ENCODE assay signal across 22 mouse cellular contexts in genomic region chr2:80054042-80054441, GRCm38 (mm10).
A peak's percentile ranks its signal among the peaks of the same experiment; 100 is the strongest.
DNase-seq lines count a peak whose midpoint lies in the region; ATAC-seq and TF ChIP-seq lines count a peak whose summit lies in the region.
"Had no signal": no experiment of that assay in that cellular context is flagged by ENCODE, and none has a peak within 500 bp of the region (broad histone marks: within the 10 kb centered on the region; RNA-seq: fewer than 3 reads in every experiment).

No protein-coding gene starts in this region.

- no peaks in the 10 kb centered on the region for H3K27me3 ChIP-seq in heart, embryonic 12.5 days (replicated peaks)
- no peaks in the 10 kb centered on the region for H3K27me3 ChIP-seq in heart, embryonic 10.5 days (ENCODE audit: insufficient read depth, poor library complexity, severe bottlenecking)
- H3K27me3 ChIP-seq in kidney, postnatal 0 days (ENCODE audit: insufficient read depth, low read length), result no peaks in the 10 kb centered on the region
- no peaks in the 10 kb centered on the region for H3K27me3 ChIP-seq in embryonic facial prominence, embryonic 15.5 days
- H3K27me3 ChIP-seq: CH12.LX; hindbrain, embryonic 13.5 days; liver, embryonic 13.5 days; lung, embryonic 15.5 days had no signal

- no peak overlapping the region for H3K4me2 ChIP-seq in heart, embryonic 12.5 days
- H3K4me2 ChIP-seq in kidney, postnatal 0 days (ENCODE audit: low read length), result no peak overlapping the region
- H3K4me2 ChIP-seq in embryonic facial prominence, embryonic 15.5 days (replicated peaks), result no peak overlapping the region
- H3K4me2 ChIP-seq: hindbrain, embryonic 13.5 days; liver, embryonic 13.5 days; lung, embryonic 15.5 days; midbrain, embryonic 11.5 days had no signal

- no peak for TF ChIP-seq CTCF in kidney, postnatal 0 days (IDR thresholded peaks at IDR 0.05; ENCODE audit: low read depth)

- H3K4me3 ChIP-seq in heart, embryonic 12.5 days, result no peak overlapping the region
- no peak overlapping the region for H3K4me3 ChIP-seq in heart, embryonic 10.5 days
- no peak overlapping the region for H3K4me3 ChIP-seq in kidney, postnatal 0 days (replicated peaks; ENCODE audit: low read depth, low read length)
- no peak overlapping the region for H3K4me3 ChIP-seq in embryonic facial prominence, embryonic 15.5 days (replicated peaks)
- H3K4me3 ChIP-seq: hindbrain, embryonic 13.5 days; layer of hippocampus, adult 2 months; liver, embryonic 13.5 days; lung, embryonic 15.5 days had no signal

- 50% methylated on average over 3 of the region's 3 CpGs for WGBS in heart, embryonic 12.5 days
- WGBS in heart, embryonic 10.5 days, result 67% methylated on average over 3 of the region's 3 CpGs
- 61% methylated on average over 3 of the region's 3 CpGs for WGBS in kidney, postnatal 0 days
- 40% methylated on average over 3 of the region's 3 CpGs for WGBS in embryonic facial prominence, embryonic 15.5 days

- H3K27ac ChIP-seq in heart, embryonic 12.5 days (ENCODE audit: poor library complexity, severe bottlenecking), result no peak overlapping the region
- no peak overlapping the region for H3K27ac ChIP-seq in heart, embryonic 10.5 days
- H3K27ac ChIP-seq in kidney, postnatal 0 days, result no peak overlapping the region
- H3K27ac ChIP-seq in embryonic facial prominence, embryonic 15.5 days (replicated peaks), result no peak overlapping the region
- H3K27ac ChIP-seq: hindbrain, embryonic 13.5 days; layer of hippocampus, adult 2 months; liver, embryonic 13.5 days; lung, embryonic 15.5 days had no signal

- no peak for DNase-seq in heart, embryonic 10.5 days (ENCODE audit: low spot score)
- DNase-seq in kidney, postnatal 0 days (ENCODE audit: low spot score), result peak; percentile 52
- no peak for DNase-seq in kidney, adult 9 months
- peak; percentile 78 for DNase-seq in 3T3-L1 (ENCODE audit: low read depth, low spot score)
- DNase-seq in adrenal gland, adult 2 months, result no peak
- no peak for DNase-seq in spleen, postnatal 14 days (ENCODE audit: low spot score in 2 of 2)
- DNase-seq: adrenal gland, postnatal 25 days; cerebellum, adult 8-10 months; cerebellum, postnatal 36 days; embryo, embryonic 11 days; gastrocnemius, postnatal 36 days; kidney, postnatal 25 days; liver, embryonic 13.5 days had no signal

- ATAC-seq in heart, embryonic 12.5 days (ENCODE audit: insufficient number of reproducible peaks, low FRiP score), result peak; percentile 25; the same call in 1 of the 2 replicates
- no peak for ATAC-seq in kidney, postnatal 0 days (replicated peaks; ENCODE audit: low FRiP score, low read depth)
- peak; percentile 63; the same call in 1 of the 2 replicates for ATAC-seq in embryonic facial prominence, embryonic 15.5 days (ENCODE audit: insufficient number of reproducible peaks, low FRiP score, low TSS enrichment, low read depth)
- ATAC-seq: activated CD4-positive, CD25-positive, alpha-beta regulatory T cell, adult 4 months had no signal

- no peaks in the 10 kb centered on the region for H3K4me1 ChIP-seq in heart, embryonic 12.5 days (replicated peaks)
- H3K4me1 ChIP-seq in heart, embryonic 10.5 days, result no peaks in the 10 kb centered on the region
- H3K4me1 ChIP-seq in kidney, postnatal 0 days (replicated peaks; ENCODE audit: insufficient read depth, low read length), result no peaks in the 10 kb centered on the region
- 0 out of 2 replicates have a peak, but pooled peaks cover 3% of the 10 kb centered on the region for H3K4me1 ChIP-seq in embryonic facial prominence, embryonic 15.5 days
- H3K4me1 ChIP-seq: hindbrain, embryonic 13.5 days; liver, embryonic 13.5 days; lung, embryonic 15.5 days had no signal

- no peaks in the 10 kb centered on the region for H3K36me3 ChIP-seq in heart, embryonic 12.5 days
- H3K36me3 ChIP-seq in heart, embryonic 10.5 days, result no peaks in the 10 kb centered on the region
- no peaks in the 10 kb centered on the region for H3K36me3 ChIP-seq in kidney, postnatal 0 days (ENCODE audit: insufficient read depth, low read length)
- no peaks in the 10 kb centered on the region for H3K36me3 ChIP-seq in embryonic facial prominence, embryonic 15.5 days
- H3K36me3 ChIP-seq: G1E; hindbrain, embryonic 13.5 days; liver, embryonic 13.5 days; lung, embryonic 15.5 days had no signal

- no peak overlapping the region for H3K9ac ChIP-seq in heart, embryonic 12.5 days
- H3K9ac ChIP-seq in kidney, postnatal 0 days (ENCODE audit: low read depth, low read length), result no peak overlapping the region
- no peak overlapping the region for H3K9ac ChIP-seq in embryonic facial prominence, embryonic 15.5 days
- H3K9ac ChIP-seq: hindbrain, embryonic 13.5 days; liver, embryonic 13.5 days; lung, embryonic 15.5 days had no signal

- H3K9me3 ChIP-seq in heart, embryonic 12.5 days (replicated peaks), result no peaks in the 10 kb centered on the region
- no peaks in the 10 kb centered on the region for H3K9me3 ChIP-seq in heart, embryonic 10.5 days
- H3K9me3 ChIP-seq in kidney, postnatal 0 days (replicated peaks; ENCODE audit: low read length), result no peaks in the 10 kb centered on the region
- H3K9me3 ChIP-seq in embryonic facial prominence, embryonic 15.5 days (replicated peaks), result no peaks in the 10 kb centered on the region
- H3K9me3 ChIP-seq: G1E; hindbrain, embryonic 13.5 days; liver, embryonic 13.5 days; lung, embryonic 15.5 days had no signal

Comparison
In these comparisons a context has a peak if more than half of its experiments do, and no peak if none do; other contexts are left out.
1. DNase-seq: peak in kidney, postnatal 0 days (single experiment) and 3T3-L1 (single experiment); none in heart, embryonic 10.5 days (single experiment), kidney, adult 9 months (single experiment), adrenal gland, adult 2 months (single experiment) and spleen, postnatal 14 days (0 of 2).